Mouse (Mus musculus): ENCODE data around the gene Gm10382.
"Not testable (repeated sequence)": the region's sequence is repeated elsewhere in the genome, so short reads cannot be mapped to it uniquely, and the experiment has no call there.

Gene Gm10382

GRCm38 (mm10) chr5:125370950-125371693 lies 18.0 kb upstream of the Gm10382 start:
- no peak for DNase-seq

GRCm38 (mm10) chr5:125372027-125372426 lies 17.1 kb upstream of the Gm10382 start:
- no peak for DNase-seq

GRCm38 (mm10) chr5:125375871-125376270 lies 13.3 kb upstream of the Gm10382 start:
- no peak for DNase-seq

- DNase-seq, result no peak
Observed at GRCm38 (mm10) chr5:125377214-125377613, 11.9 kb upstream of the Gm10382 start.

- peak; percentile 68 for DNase-seq
Observed at GRCm38 (mm10) chr5:125378919-125379318, 10.2 kb upstream of the Gm10382 start.

GRCm38 (mm10) chr5:125381954-125382672 lies 7.0 kb upstream of the Gm10382 start:
- DNase-seq, result peak; percentile 89

- peak; percentile 96 for DNase-seq
Observed at GRCm38 (mm10) chr5:125382673-125383558, 6.2 kb upstream of the Gm10382 start.

- no peak for DNase-seq
Observed at GRCm38 (mm10) chr5:125383637-125384420, 5.3 kb upstream of the Gm10382 start.

GRCm38 (mm10) chr5:125384512-125385214 lies 4.5 kb upstream of the Gm10382 start:
- peak; percentile 78 for DNase-seq

- no peak for DNase-seq
Observed at GRCm38 (mm10) chr5:125385215-125385940, 3.7 kb upstream of the Gm10382 start.

GRCm38 (mm10) chr5:125387295-125387694 lies 1.8 kb upstream of the Gm10382 start:
- peak; percentile 93 for DNase-seq

- no peak for DNase-seq
Observed at GRCm38 (mm10) chr5:125388358-125389092, 597 bp upstream of the Gm10382 start.

GRCm38 (mm10) chr5:125389579-125390441 lies 688 bp downstream of the Gm10382 start, which contains the start of gene Ubc:
Gene Ubc, minus strand, starts transcription at chr5:125390202.
- DNase-seq, result peak; percentile 99

GRCm38 (mm10) chr5:125390906-125391477 lies 1.9 kb downstream of the Gm10382 start:
- no peak for DNase-seq

GRCm38 (mm10) chr5:125391609-125392008 lies 2.5 kb downstream of the Gm10382 start:
- DNase-seq, result peak; percentile 98

GRCm38 (mm10) chr5:125392176-125392575 lies 3.1 kb downstream of the Gm10382 start:
- not testable (repeated sequence) for DNase-seq

GRCm38 (mm10) chr5:125392618-125392976 lies 3.5 kb downstream of the Gm10382 start:
- no peak for DNase-seq

- peak; percentile 100 for DNase-seq
Observed at GRCm38 (mm10) chr5:125392977-125393621, 4.0 kb downstream of the Gm10382 start.

Data from heart, adult 11 months (tissue).